Mouse (Mus musculus) frontal cortex, postnatal 10 days (tissue): Measurements from ENCODE around the gene Dixdc1.
"Not testable (repeated sequence)": the region's sequence is repeated elsewhere in the genome, so short reads cannot be mapped to it uniquely, and the experiment has no call there.

Experiments used
- DNase-seq, 2 experiments: peaks; one replicate each; pipeline ENCODE4 v3.0.0; 2022; ENCODE audit warnings: low spot score in 2 of 2, mixed read lengths in 1 of 2

Dixdc1 gene

DNA sequence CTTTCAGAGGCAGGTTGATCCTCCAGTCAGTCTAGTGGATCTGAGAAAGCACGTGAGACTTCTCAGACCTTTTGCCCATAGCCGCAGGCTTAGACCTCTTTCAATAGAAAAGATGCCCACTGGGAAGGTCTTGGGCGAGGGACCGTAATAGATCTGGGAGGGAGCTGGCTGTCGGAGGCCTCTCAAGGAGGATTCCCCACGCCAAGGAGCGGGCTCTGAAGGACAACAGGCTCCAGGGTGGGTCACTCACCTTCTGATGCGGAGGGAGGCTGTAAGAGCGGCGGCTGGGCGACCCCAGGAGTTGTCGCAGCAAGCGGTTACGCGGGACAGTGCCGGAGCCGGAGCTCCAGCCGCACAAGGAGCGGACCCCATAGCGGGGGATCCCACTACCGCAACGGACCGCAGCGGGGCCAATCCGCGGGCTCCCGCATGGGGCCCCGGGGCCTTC, 80.4 kb downstream of the Dixdc1 start:
- no peak for DNase-seq

GRCm38 (mm10) chr9:50658391-50658790, 80.9 kb downstream of the Dixdc1 start:
- no peak for DNase-seq

- no peak for DNase-seq
Measured at GRCm38 (mm10) chr9:50650503-50650902, 88.8 kb downstream of the Dixdc1 start.

DNA sequence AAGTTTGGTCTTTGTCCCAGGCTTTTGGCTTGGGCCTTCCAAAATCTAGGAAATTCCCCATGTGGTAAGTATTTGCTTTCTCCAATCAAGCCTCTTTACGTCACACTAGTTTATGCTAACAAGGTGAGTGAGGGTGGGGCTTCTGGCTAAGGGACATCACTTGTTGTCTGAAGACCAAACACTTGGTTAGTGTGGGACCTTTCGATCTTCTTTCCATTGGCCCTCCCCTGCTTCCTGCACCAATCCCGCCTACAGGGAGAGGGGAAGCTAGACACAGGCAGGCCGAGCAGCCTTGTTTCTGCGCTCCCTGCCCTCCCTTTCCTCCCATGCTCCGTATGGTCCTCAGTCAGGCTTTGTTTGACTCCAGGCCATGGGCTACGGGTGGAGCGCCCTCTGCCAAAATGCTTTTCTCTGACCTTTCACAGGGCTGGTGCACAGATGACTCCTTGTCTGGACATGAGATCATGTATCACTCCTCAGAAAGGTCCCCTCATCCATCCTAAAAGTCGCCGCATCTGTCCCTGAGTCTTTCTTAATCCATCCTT, 92.4 kb downstream of the Dixdc1 start:
- DNase-seq, result no peak

DNA sequence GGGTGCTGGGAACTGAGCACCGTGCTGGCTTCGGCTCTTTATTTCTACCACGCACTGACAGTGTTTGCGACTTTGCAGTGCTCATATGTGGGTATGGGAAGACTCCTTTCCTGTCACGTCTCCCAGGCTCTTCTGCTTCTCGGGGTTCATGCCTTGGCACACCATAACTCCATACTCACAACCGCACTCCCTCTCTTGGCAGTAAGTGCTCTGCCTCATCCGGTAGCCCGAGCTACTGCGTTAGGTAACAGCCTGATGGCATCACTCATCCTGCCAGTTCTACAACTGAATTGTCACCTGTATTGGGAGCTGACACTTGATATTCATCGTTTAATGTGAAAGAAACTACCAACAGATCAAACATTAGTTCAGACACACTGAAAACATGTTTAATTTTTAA, 105.0 kb downstream of the Dixdc1 start:
- no peak for DNase-seq

- DNase-seq, result no peak
Measured at GRCm38 (mm10) chr9:50633059-50633458, 106.3 kb downstream of the Dixdc1 start.

- no peak for DNase-seq
Measured at GRCm38 (mm10) chr9:50632016-50632688, 107.2 kb downstream of the Dixdc1 start.

DNA sequence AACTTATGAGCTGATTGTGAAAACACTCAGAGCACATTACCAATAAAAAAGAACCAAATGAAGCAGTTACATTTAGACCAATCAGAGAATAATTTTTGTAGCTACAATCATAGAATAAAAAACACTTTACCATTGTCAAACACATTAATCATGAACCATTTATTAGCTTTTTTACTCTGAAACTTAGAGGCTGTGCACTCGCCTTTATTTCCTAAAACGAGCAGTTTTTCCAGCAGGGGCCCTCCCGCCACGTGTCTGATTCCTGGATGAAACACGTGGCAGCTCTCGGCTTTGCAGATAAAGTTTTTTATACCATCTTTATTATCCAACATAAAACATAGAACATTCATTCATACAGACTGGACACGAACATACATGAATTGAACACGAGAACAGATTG, 108.4 kb downstream of the Dixdc1 start:
- DNase-seq, result not testable (repeated sequence)

GRCm38 (mm10) chr9:50617794-50618330, 121.5 kb downstream of the Dixdc1 start:
- no peak for DNase-seq

DNA sequence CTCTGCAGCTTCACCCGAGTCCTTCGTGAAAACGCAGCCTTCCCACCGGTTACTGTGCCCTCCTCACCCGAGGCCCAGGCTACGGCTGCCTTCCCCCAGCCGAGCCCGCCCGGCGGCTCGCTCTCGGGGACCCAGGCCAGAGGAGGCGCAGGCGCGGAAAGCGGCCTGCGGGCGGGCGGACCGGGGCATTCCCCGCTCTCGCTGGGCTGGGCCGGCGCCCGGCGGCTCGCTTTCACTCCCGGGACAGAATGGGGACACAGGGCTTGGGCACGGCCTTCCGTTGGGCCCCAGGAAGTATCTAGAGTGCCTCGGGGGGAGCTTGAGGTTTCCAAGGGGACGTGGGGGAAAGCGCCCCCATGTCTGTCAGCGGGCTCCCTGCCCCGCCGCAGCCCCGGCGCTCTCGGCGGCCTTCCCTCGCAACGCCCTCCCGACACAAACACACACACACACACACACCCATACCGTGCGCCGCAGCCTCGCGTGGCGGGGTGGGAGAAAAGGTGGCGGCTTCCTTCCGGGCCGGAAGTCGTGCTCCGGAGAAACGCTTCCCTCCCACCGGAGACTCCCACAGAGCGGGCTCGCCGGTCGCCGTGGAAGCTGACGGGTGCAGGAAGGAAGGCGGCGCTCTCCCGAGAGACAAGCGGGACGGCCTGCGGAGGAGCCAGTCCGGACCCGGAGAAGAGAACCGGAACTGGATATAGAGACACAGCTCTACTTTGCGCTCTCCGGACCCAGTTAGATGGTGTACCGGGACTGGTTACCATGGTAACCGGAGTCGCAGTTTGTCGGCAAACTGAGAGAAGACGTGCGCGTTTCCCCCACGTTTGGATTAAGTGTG, 122.3 kb downstream of the Dixdc1 start, which contains the start of the genes Pih1d2 and Nkapd1:
Gene Pih1d2, plus strand, starts transcription at position 556 of the 838 bp plus-strand sequence.
Gene Nkapd1, minus strand, starts transcription at position 699 of the 838 bp plus-strand sequence.
- DNase-seq, result peak; percentile 83 to 88

- no peak for DNase-seq
Measured at GRCm38 (mm10) chr9:50616161-50616560, 123.2 kb downstream of the Dixdc1 start.
